Mouse (Mus musculus): ENCODE data around the gene Pon1. TPM values are rescaled to one million over a fixed set of nuclear protein-coding genes. Genes with fewer than 3 reads are reported as not detected.
A peak's percentile ranks its signal among the peaks of the same experiment; 100 is the strongest.

Gene Pon1
- polyA plus RNA-seq, 1 experiment, result 0.18 TPM

- no peak for TF ChIP-seq POLR2A (IDR thresholded peaks at IDR 0.05; ENCODE audit: borderline replicate concordance, extremely low read depth, insufficient read depth, insufficient read length, poor library complexity, severe bottlenecking)
- no peak for TF ChIP-seq CTCF (IDR thresholded peaks at IDR 0.05; ENCODE audit: borderline replicate concordance, extremely low read depth, insufficient read depth, insufficient read length)
- no peak for DNase-seq (ENCODE audit: low read depth)
Observed at GRCm38 (mm10) chr6:5154786-5155185, 39.0 kb downstream of the Pon1 start.

- TF ChIP-seq POLR2A (IDR thresholded peaks at IDR 0.05; ENCODE audit: borderline replicate concordance, extremely low read depth, insufficient read depth, insufficient read length, poor library complexity, severe bottlenecking), result no peak
- TF ChIP-seq CTCF (IDR thresholded peaks at IDR 0.05; ENCODE audit: borderline replicate concordance, extremely low read depth, insufficient read depth, insufficient read length), result no peak
- DNase-seq (ENCODE audit: low read depth), result no peak
Observed at GRCm38 (mm10) chr6:5152185-5152584, 41.6 kb downstream of the Pon1 start.

- DNase-seq (ENCODE audit: low read depth), result peak; percentile 31
- TF ChIP-seq CTCF (IDR thresholded peaks at IDR 0.05; ENCODE audit: borderline replicate concordance, extremely low read depth, insufficient read depth, insufficient read length) (no peak), POLR2A (IDR thresholded peaks at IDR 0.05; ENCODE audit: borderline replicate concordance, extremely low read depth, insufficient read depth, insufficient read length, poor library complexity, severe bottlenecking) (no peak)
Observed at GRCm38 (mm10) chr6:5151171-5151570, 42.6 kb downstream of the Pon1 start.

GRCm38 (mm10) chr6:5149941-5150340, 43.8 kb downstream of the Pon1 start:
- TF ChIP-seq CTCF (IDR thresholded peaks at IDR 0.05; ENCODE audit: borderline replicate concordance, extremely low read depth, insufficient read depth, insufficient read length) (no peak), POLR2A (IDR thresholded peaks at IDR 0.05; ENCODE audit: borderline replicate concordance, extremely low read depth, insufficient read depth, insufficient read length, poor library complexity, severe bottlenecking) (no peak)

GRCm38 (mm10) chr6:5147488-5148142, 46.1 kb downstream of the Pon1 start:
- DNase-seq (ENCODE audit: low read depth), result no peak
- no peak for TF ChIP-seq POLR2A (IDR thresholded peaks at IDR 0.05; ENCODE audit: borderline replicate concordance, extremely low read depth, insufficient read depth, insufficient read length, poor library complexity, severe bottlenecking)
- TF ChIP-seq CTCF (IDR thresholded peaks at IDR 0.05; ENCODE audit: borderline replicate concordance, extremely low read depth, insufficient read depth, insufficient read length), result no peak

More at GRCm38 (mm10) chr6:5149941-5150340, 43.8 kb downstream of the Pon1 start:
- DNase-seq (ENCODE audit: low read depth), result no peak

GRCm38 (mm10) chr6:5139666-5140065, 54.1 kb downstream of the Pon1 start:
- DNase-seq (ENCODE audit: low read depth), result no peak
- TF ChIP-seq POLR2A (IDR thresholded peaks at IDR 0.05; ENCODE audit: borderline replicate concordance, extremely low read depth, insufficient read depth, insufficient read length, poor library complexity, severe bottlenecking), result no peak
- no peak for TF ChIP-seq CTCF (IDR thresholded peaks at IDR 0.05; ENCODE audit: borderline replicate concordance, extremely low read depth, insufficient read depth, insufficient read length)

- DNase-seq (ENCODE audit: low read depth), result no peak
- TF ChIP-seq POLR2A (IDR thresholded peaks at IDR 0.05; ENCODE audit: borderline replicate concordance, extremely low read depth, insufficient read depth, insufficient read length, poor library complexity, severe bottlenecking) (no peak), CTCF (IDR thresholded peaks at IDR 0.05; ENCODE audit: borderline replicate concordance, extremely low read depth, insufficient read depth, insufficient read length) (no peak)
Observed at GRCm38 (mm10) chr6:5138875-5139631, 54.7 kb downstream of the Pon1 start.

GRCm38 (mm10) chr6:5136046-5136445, 57.7 kb downstream of the Pon1 start:
- DNase-seq (ENCODE audit: low read depth), result no peak
- TF ChIP-seq POLR2A (IDR thresholded peaks at IDR 0.05; ENCODE audit: borderline replicate concordance, extremely low read depth, insufficient read depth, insufficient read length, poor library complexity, severe bottlenecking) (no peak), CTCF (IDR thresholded peaks at IDR 0.05; ENCODE audit: borderline replicate concordance, extremely low read depth, insufficient read depth, insufficient read length) (no peak)

- TF ChIP-seq POLR2A (IDR thresholded peaks at IDR 0.05; ENCODE audit: borderline replicate concordance, extremely low read depth, insufficient read depth, insufficient read length, poor library complexity, severe bottlenecking), result no peak
- no peak for TF ChIP-seq CTCF (IDR thresholded peaks at IDR 0.05; ENCODE audit: borderline replicate concordance, extremely low read depth, insufficient read depth, insufficient read length)
- DNase-seq (ENCODE audit: low read depth), result no peak
Observed at GRCm38 (mm10) chr6:5134986-5135385, 58.8 kb downstream of the Pon1 start.

GRCm38 (mm10) chr6:5129364-5130093, 64.2 kb downstream of the Pon1 start:
- TF ChIP-seq CTCF (IDR thresholded peaks at IDR 0.05; ENCODE audit: borderline replicate concordance, extremely low read depth, insufficient read depth, insufficient read length), result no peak
- TF ChIP-seq POLR2A (IDR thresholded peaks at IDR 0.05; ENCODE audit: borderline replicate concordance, extremely low read depth, insufficient read depth, insufficient read length, poor library complexity, severe bottlenecking), result no peak
- peak; percentile 59 for DNase-seq (ENCODE audit: low read depth)

- peak; percentile 80 for DNase-seq (ENCODE audit: low read depth)
- TF ChIP-seq CTCF (IDR thresholded peaks at IDR 0.05; ENCODE audit: borderline replicate concordance, extremely low read depth, insufficient read depth, insufficient read length), result no peak
- TF ChIP-seq POLR2A (IDR thresholded peaks at IDR 0.05; ENCODE audit: borderline replicate concordance, extremely low read depth, insufficient read depth, insufficient read length, poor library complexity, severe bottlenecking), result no peak
Observed at GRCm38 (mm10) chr6:5120229-5120628, 73.5 kb downstream of the Pon1 start.
